Mouse (Mus musculus) neural tube, embryonic 11.5 days (tissue): Measurements from ENCODE around the gene Evl. TPM values are rescaled to one million over a fixed set of nuclear protein-coding genes. Genes with fewer than 3 reads are reported as not detected.

ENCODE experiments used
- ATAC-seq: fragments of 200-750 bp; cut with Nextera tagmentation; 2 replicates; pipeline ENCODE4 v1.8.0; 2017; ENCODE audit warnings: moderate number of reproducible peaks, mild to moderate bottlenecking, moderate TSS enrichment, moderate library complexity; ENCODE audit not compliant: insufficient read depth, low FRiP score, low TSS enrichment
- DNase-seq: peaks from one replicate; pipeline ENCODE4 v3.0.0-alpha.2; 2015; ENCODE audit warnings: low spot score
- H3K27ac ChIP-seq: fragments of 300-500 bp; sonication (generic); 2 replicates; pipeline ENCODE4 v1.5.1; 2014; ENCODE audit warnings: low read depth, mild to moderate bottlenecking, low read length
- H3K27me3 ChIP-seq: fragments of 300-500 bp; sonication (generic); 2 replicates; pipeline ENCODE4 v1.6.1; 2014; ENCODE audit warnings: mild to moderate bottlenecking, low read length, mixed read lengths; ENCODE audit not compliant: control insufficient read depth, insufficient read depth
- H3K36me3 ChIP-seq: fragments of 300-500 bp; sonication (generic); 2 replicates; pipeline ENCODE4 v1.6.1; 2014; ENCODE audit warnings: mild to moderate bottlenecking, low read length, moderate library complexity, mixed read lengths; ENCODE audit not compliant: control insufficient read depth, insufficient read depth
- H3K4me1 ChIP-seq: fragments of 300-500 bp; sonication (generic); 2 replicates; pipeline ENCODE4 v1.6.1; 2014; ENCODE audit warnings: low read length, mixed read lengths; ENCODE audit not compliant: control insufficient read depth, insufficient read depth
- H3K4me2 ChIP-seq: fragments of 300-500 bp; sonication (generic); 2 replicates; pipeline ENCODE4 v1.6.1; 2014; ENCODE audit warnings: low read depth, mild to moderate bottlenecking, moderate library complexity
- H3K4me3 ChIP-seq: fragments of 300-500 bp; sonication (generic); 2 replicates; pipeline ENCODE4 v1.5.1; 2014; ENCODE audit warnings: low read depth, low read length
- H3K9ac ChIP-seq: fragments of 300-500 bp; sonication (generic); 2 replicates; pipeline ENCODE4 v1.6.1; 2014; ENCODE audit warnings: mild to moderate bottlenecking, low read length
- H3K9me3 ChIP-seq: fragments of 300-500 bp; sonication (generic); 2 replicates; pipeline ENCODE4 v1.6.1; 2016; ENCODE audit warnings: low read length; ENCODE audit not compliant: control insufficient read depth
- WGBS: fragments of 180-500 bp; shearing (Covaris S2); extraction: QIAGEN DNeasy Blood & Tissue Kit; methylation state at CpG from one replicate; pipeline ENCODE4 v1.1.7; 2014; 5-methylcytosine and 5-hydroxymethylcytosine counted together
- polyA plus RNA-seq: library from polyadenylated mRNA; unstranded; fragments of >200 nt; fragmentation: Nextera tagmentation; extraction: Ambion mirVana; gene quantifications from 2 replicates; pipeline ENCODE4 v1.2.1, GENCODE M21; 2014

Evl gene
- polyA plus RNA-seq, 1 experiment from 2014 or later = 123 TPM

GRCm38 (mm10) chr12:108630741-108631688, 76.5 kb downstream of the Evl start:
- H3K4me3 ChIP-seq = no peak overlapping the region
- no peak overlapping the region for H3K4me2 ChIP-seq
- DNase-seq = no peak
- no peaks in the 10 kb centered on the region for H3K4me1 ChIP-seq
- no peak overlapping the region for H3K27ac ChIP-seq
- H3K27me3 ChIP-seq = no peaks in the 10 kb centered on the region
- WGBS = 95% methylated on average over 6 of the region's 6 CpGs
- H3K9me3 ChIP-seq = no peaks in the 10 kb centered on the region
- no peak for ATAC-seq
- no peak overlapping the region for H3K9ac ChIP-seq
- no peaks in the 10 kb centered on the region for H3K36me3 ChIP-seq

- Histone ChIP-seq H3K4me2 (no peak overlapping the region), H3K27me3 (no peaks in the 10 kb centered on the region), H3K4me3 (no peak overlapping the region), H3K27ac (no peak overlapping the region), H3K36me3 (no peaks in the 10 kb centered on the region), H3K9ac (no peak overlapping the region), H3K9me3 (no peaks in the 10 kb centered on the region), H3K4me1 (no peaks in the 10 kb centered on the region)
- ATAC-seq = no peak
- DNase-seq = no peak
Measured at GRCm38 (mm10) chr12:108632501-108632900, 78.0 kb downstream of the Evl start.

- no peak overlapping the region for H3K27ac ChIP-seq
- no peaks in the 10 kb centered on the region for H3K27me3 ChIP-seq
- H3K4me2 ChIP-seq = no peak overlapping the region
- H3K4me1 ChIP-seq = no peaks in the 10 kb centered on the region
- H3K4me3 ChIP-seq = no peak overlapping the region
- 97% methylated on average over 1 of the region's 1 CpGs for WGBS
- ATAC-seq (no peak), DNase-seq (no peak)
- no peaks in the 10 kb centered on the region for H3K9me3 ChIP-seq
- no peak overlapping the region for H3K9ac ChIP-seq
- no peaks in the 10 kb centered on the region for H3K36me3 ChIP-seq
Measured at GRCm38 (mm10) chr12:108634031-108634430, 79.5 kb downstream of the Evl start.

GRCm38 (mm10) chr12:108635501-108635900, 81.0 kb downstream of the Evl start:
- no peaks in the 10 kb centered on the region for H3K9me3 ChIP-seq
- no peak overlapping the region for H3K4me3 ChIP-seq
- no peaks in the 10 kb centered on the region for H3K27me3 ChIP-seq
- no peak overlapping the region for H3K4me2 ChIP-seq
- no peak overlapping the region for H3K9ac ChIP-seq
- no peaks in the 10 kb centered on the region for H3K36me3 ChIP-seq
- 95% methylated on average over 4 of the region's 4 CpGs for WGBS
- no peaks in the 10 kb centered on the region for H3K4me1 ChIP-seq
- DNase-seq (no peak), ATAC-seq (no peak)
- H3K27ac ChIP-seq = no peak overlapping the region

GRCm38 (mm10) chr12:108637440-108637839, 82.9 kb downstream of the Evl start:
- Histone ChIP-seq H3K27me3 (no peaks in the 10 kb centered on the region), H3K4me2 (no peak overlapping the region), H3K36me3 (no peaks in the 10 kb centered on the region), H3K27ac (no peak overlapping the region), H3K9ac (no peak overlapping the region), H3K4me1 (no peaks in the 10 kb centered on the region), H3K4me3 (no peak overlapping the region), H3K9me3 (no peaks in the 10 kb centered on the region)
- ATAC-seq = no peak
- 86% methylated on average over 5 of the region's 5 CpGs for WGBS
- DNase-seq = no peak

GRCm38 (mm10) chr12:108639126-108639525, 84.6 kb downstream of the Evl start:
- H3K4me1 ChIP-seq = no peaks in the 10 kb centered on the region
- 95% methylated on average over 3 of the region's 3 CpGs for WGBS
- no peak overlapping the region for H3K4me2 ChIP-seq
- H3K4me3 ChIP-seq = no peak overlapping the region
- no peak overlapping the region for H3K9ac ChIP-seq
- ATAC-seq (no peak), DNase-seq (no peak)
- no peaks in the 10 kb centered on the region for H3K27me3 ChIP-seq
- H3K9me3 ChIP-seq = no peaks in the 10 kb centered on the region
- no peaks in the 10 kb centered on the region for H3K36me3 ChIP-seq
- no peak overlapping the region for H3K27ac ChIP-seq

- H3K27ac ChIP-seq = no peak overlapping the region
- no peak overlapping the region for H3K4me3 ChIP-seq
- ATAC-seq = no peak
- H3K27me3 ChIP-seq = no peaks in the 10 kb centered on the region
- no peaks in the 10 kb centered on the region for H3K4me1 ChIP-seq
- H3K9ac ChIP-seq = no peak overlapping the region
- H3K36me3 ChIP-seq = no peaks in the 10 kb centered on the region
- no peak for DNase-seq
- H3K9me3 ChIP-seq = no peaks in the 10 kb centered on the region
- WGBS = 89% methylated on average over 3 of the region's 3 CpGs
- H3K4me2 ChIP-seq = no peak overlapping the region
Measured at GRCm38 (mm10) chr12:108642019-108642418, 87.5 kb downstream of the Evl start.

GRCm38 (mm10) chr12:108646234-108646633, 91.7 kb downstream of the Evl start:
- H3K27me3 ChIP-seq = no peaks in the 10 kb centered on the region
- no peak for ATAC-seq
- H3K4me3 ChIP-seq = no peak overlapping the region
- no peaks in the 10 kb centered on the region for H3K4me1 ChIP-seq
- peaks cover 5% of the 10 kb centered on the region; the same call in 1 of the 2 replicates for H3K36me3 ChIP-seq
- 97% methylated on average over 1 of the region's 1 CpGs for WGBS
- no peak overlapping the region for H3K4me2 ChIP-seq
- DNase-seq = no peak
- H3K9ac ChIP-seq = no peak overlapping the region
- H3K27ac ChIP-seq = no peak overlapping the region
- no peaks in the 10 kb centered on the region for H3K9me3 ChIP-seq

- no peak overlapping the region for H3K4me3 ChIP-seq
- no peak for DNase-seq
- H3K27me3 ChIP-seq = no peaks in the 10 kb centered on the region
- peaks cover 9% of the 10 kb centered on the region for H3K36me3 ChIP-seq
- H3K4me2 ChIP-seq = no peak overlapping the region
- H3K9ac ChIP-seq = no peak overlapping the region
- no peak overlapping the region for H3K27ac ChIP-seq
- H3K4me1 ChIP-seq = no peaks in the 10 kb centered on the region
- H3K9me3 ChIP-seq = no peaks in the 10 kb centered on the region
- no peak for ATAC-seq
Measured at GRCm38 (mm10) chr12:108647784-108648183, 93.3 kb downstream of the Evl start.
